Mouse (Mus musculus): ENCODE measurements at regions not wholly inside any gene's neighbourhood (a gene's known extent, or its start where the extent isn't known, plus 50 kb on each side); places are given as distances from the start of the nearest gene placed in this dataset.

DNA sequence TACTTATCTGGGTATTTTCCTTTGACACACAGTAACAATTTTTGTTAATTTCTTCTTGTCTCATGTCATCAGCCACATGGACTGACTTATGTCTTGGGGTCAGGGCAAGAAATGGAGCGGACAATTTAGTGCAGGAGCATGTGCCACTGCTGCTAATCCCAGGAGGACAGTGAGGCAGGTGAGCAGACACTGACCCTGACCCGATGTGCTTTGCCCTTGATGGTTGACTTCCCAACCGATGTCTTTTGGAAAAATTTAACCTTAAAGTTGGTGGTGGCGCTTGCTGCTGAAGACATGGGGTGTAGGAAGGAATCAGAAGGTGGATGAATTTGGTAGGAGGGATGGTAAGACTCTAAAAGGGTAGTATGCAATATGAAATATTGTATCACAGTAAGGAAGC, 72.9 kb upstream of the Ercc4 start:
- no peak for DNase-seq (ENCODE audit: extremely low read depth, low read depth)

DNA sequence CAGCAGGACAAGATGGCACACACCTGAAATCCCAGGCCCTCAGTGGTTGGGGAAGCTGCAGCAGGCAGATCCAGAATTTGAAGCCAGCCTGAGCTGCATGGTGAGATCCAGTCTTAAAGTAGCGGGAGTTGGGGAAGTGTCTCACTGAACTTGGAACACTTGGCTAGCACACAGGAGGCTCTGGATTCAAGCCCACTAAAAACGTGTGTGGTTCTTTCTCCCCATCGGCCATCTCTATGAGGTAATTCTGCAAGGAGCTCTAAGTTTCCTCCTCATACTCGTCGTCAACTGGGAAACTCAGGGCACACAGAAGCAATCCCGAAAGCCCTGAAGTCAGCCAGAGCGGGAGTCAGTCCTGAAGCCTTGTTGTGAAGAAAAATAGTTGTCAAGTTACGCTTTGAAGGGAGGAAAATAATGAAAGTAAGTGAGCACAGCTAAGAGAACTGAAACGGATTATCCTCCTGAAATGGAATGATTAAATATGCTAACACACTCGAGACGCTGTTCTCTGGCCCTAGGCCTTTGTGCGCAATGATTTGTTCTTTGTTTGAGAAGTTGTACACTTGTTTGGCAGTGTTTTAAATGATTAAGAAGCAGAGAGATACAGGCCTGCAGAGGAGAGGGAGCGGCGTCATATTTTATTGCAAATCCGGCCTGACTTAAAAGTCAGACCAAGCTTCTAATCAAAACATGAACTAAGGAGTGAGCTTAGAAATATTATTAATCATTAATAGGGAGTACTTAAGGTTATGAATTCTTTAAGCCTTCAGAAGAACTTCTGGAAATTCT, 69.0 kb upstream of the Ercc4 start:
- no peak for DNase-seq (ENCODE audit: extremely low read depth, low read depth)

DNA sequence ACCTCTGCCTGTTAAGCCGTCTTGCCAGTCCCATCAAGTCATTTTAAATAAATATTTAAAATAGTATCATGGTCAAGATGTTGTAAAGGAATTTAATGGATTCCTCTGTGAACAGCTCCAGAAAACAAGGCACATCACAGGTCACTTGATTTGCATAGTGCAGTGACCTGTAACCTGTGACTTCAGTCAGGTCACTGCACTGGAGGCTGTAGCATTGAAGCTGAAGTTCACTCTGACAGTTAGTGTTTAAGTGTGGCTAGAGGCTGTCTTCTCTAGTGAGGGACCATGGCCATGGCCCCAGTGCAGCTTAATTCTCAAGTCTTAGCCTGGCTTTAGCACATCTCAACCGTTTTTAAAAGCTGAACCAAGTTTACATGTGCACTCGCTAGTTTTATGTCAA, 68.1 kb upstream of the Ercc4 start:
- DNase-seq (ENCODE audit: extremely low read depth, low read depth), result no peak

DNA sequence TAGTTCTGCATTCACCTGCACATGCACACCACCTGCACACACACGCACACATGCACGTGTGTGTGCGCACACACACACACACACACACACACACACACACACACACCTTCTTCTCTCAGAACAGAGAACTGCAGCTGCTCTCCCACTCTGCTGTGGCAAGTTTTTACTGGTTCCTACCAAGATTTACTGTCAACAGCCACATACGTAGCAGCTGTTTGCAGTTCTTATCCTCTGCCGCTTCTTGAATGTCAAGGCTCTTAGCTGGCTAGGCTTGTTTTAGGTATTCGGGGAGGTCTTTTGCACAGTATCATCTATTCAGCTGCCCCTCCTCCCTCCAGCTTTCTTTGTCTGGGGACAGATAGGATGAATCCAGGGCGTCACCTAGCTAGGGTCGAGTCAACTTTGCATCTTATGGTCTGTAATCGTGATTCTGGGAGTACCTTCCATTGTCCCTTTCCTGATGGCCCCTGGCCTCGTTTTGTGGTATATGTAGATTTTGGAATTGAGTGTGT, 64.3 kb upstream of the Ercc4 start:
- no peak for DNase-seq (ENCODE audit: extremely low read depth, low read depth)

DNA sequence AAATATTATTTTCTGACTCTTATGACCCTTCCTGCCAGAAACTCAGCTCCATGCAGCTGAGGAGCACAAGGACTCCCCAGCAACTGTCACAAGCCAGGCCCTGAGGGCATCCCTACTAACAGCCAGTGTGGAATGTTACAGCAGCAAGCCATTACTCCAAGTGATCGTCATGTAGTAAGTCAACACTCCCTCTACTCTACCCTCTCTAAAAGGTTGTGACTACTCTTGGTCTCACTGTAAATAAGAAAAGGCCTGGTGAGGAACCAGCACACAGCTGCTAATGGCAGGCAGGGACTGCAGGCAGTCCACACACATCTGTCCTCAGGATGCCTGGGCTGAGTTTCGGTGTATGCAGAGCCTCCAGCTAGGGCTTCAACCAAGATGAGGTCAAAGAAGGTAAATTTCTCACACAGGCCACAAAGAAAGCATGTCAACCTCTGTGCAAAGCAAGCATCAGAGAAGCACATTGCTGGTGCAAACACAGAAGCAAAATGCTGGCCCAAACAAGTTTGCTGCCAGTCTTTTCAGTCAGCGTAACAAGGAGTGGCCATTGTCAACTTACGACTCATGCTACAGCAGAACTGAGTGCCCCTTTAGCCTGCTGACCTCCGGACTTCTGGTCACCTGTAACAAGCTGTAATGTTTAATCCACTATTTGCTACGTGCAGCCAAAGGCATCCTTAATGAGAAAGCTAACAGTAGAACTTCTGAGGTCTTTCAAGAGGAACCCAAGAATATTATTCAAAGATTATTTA, 62.9 kb upstream of the Ercc4 start:
- DNase-seq (ENCODE audit: extremely low read depth, low read depth), result no peak

DNA sequence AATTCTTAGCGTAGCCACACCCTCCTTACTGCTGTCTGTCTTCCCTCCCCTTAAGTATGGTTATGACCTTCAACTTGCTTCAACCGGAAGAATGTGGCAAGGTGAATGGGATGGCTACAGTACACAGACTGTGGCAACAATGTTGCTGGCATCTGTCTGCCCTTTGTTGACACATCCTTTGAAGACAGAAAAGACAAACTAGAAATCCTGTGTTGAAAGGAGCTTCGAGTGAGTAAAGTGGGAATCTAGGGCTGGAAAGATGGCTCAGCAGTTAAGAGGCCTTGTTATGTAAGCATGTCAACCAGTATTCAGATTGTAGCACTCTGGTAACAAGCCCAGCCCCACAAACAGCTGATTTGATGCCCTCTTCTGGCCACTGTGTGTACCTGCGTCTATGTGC, 60.2 kb upstream of the Ercc4 start:
- no peak for DNase-seq (ENCODE audit: extremely low read depth, low read depth)

DNA sequence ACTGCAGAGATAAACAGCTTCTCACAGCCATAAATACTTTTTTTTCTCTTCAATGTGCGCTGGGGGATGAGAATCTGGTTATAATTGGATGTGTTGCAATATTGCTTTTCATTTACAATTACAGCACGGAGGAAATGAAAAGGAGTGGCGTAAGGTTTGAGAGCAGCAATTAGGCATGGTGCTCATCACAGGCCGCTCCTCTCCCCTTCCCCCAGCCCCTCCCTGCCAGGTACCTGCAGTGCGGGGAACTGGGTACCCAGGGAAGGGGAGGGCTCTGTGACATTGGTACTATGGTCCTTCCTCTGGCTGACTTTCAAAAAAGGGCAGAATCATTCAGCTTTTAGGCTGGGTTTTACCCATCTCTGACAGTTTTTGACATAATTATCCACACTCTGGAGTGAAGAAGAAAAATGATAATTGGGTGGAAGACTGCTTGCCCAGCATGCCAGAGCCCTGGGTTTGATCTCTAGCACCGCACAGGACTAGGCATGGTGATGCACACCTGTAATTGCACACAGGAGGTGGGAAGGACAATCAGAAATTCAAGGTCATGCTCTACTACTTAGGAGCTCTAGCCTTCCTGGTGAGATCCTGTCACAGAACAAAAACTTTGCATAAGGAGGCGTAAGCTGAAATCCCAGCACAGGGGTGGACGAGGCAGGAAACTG, 59.1 kb upstream of the Ercc4 start:
- no peak for DNase-seq (ENCODE audit: extremely low read depth, low read depth)

DNA sequence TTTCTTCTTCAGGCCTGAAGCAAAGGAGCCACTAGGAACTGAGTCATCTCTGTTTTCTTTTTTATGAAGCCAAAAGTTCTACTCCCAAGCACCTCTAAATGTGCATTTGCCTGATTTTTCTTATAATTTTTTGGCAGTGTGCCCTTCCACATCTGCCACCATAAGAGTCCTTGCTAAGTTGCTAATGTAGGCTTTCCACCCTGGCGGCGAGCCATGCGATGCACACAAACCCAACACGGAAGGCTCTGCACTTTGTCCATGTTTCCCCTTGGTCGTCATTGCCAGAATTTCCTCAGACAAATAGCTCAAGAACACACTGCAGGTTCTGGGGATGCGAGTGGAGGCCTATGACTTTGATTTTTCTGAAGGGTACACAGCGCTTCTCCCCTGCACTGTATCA, 54.5 kb upstream of the Ercc4 start:
- no peak for DNase-seq (ENCODE audit: extremely low read depth, low read depth)
